Mouse (Mus musculus) brown adipose tissue, adult 24 weeks (tissue): ENCODE results near the gene Gm9803. TPM values are rescaled to one million over a fixed set of nuclear protein-coding genes. Genes with fewer than 3 reads are reported as not detected.

Experiments used
- H3K27ac ChIP-seq: fragments of 200-500 bp; replicated peaks from 2 replicates; pipeline ENCODE4 v1.5.1; 2012; ENCODE audit warnings: low read depth, mild to moderate bottlenecking, low read length
- H3K4me1 ChIP-seq: fragments of 200-500 bp; 2 replicates; pipeline ENCODE4 v1.6.1; 2012; ENCODE audit warnings: low read length, mixed read lengths; ENCODE audit not compliant: control insufficient read depth, insufficient read depth, insufficient read length
- H3K4me3 ChIP-seq: fragments of 200-500 bp; 2 replicates; pipeline ENCODE4 v1.5.1; 2012; ENCODE audit warnings: low read depth, mild to moderate bottlenecking, low read length, moderate library complexity; ENCODE audit not compliant: insufficient read depth
- polyA plus RNA-seq: library from polyadenylated mRNA; stranded (reverse); fragments of >200 nt; gene quantifications from 2 replicates; pipeline ENCODE4 v1.2.4, GENCODE M21; 2012; ENCODE audit not compliant: missing spikeins, insufficient read depth, insufficient read length

Gene Gm9803
- polyA plus RNA-seq, 1 experiment = 126 TPM

DNA sequence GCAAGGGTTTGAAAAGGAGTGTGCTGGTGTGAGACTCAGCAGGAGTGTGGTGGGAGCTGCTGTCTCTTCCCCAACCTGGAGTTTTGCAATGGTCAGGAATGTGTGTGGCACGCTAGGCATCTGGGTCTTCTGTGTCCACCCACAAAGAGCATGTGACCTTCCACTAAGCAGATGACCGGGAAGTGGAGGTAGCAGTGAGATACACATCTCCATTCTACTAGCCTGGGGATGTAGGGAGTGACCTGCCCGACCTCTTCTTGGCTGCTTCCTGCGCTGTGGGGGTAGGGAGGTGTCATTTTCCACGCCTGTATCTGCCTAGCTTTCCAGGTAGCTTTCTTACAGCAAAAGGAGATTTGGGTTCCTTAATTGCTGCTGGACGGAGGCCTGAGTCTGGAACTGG, 34.3 kb upstream of the Gm9803 start:
- Histone ChIP-seq H3K4me3 (no peak overlapping the region), H3K4me1 (peaks cover 29% of the 10 kb centered on the region), H3K27ac (no peak overlapping the region)

DNA sequence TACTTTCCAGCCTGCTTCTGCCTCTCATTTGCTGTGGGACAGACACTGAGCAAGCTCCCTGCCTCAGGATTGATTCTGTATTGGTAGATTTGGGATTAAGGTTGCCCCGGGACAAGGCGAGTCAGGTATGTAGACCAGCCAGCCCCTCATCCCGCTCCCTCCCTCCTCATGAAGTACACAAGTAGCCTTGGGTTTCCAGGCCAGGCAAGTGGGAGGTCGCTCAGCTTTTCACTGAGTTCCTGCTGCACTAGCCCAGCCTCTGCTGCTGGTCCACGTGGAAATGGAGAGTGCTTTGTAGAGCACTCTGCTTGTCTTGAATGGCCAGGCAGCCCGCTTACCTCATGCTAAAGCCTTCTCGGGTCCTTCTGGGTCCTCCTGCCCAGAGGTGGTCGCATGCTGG, 33.9 kb upstream of the Gm9803 start:
- Histone ChIP-seq H3K27ac (no peak overlapping the region), H3K4me1 (peaks cover 28% of the 10 kb centered on the region), H3K4me3 (no peak overlapping the region)

DNA sequence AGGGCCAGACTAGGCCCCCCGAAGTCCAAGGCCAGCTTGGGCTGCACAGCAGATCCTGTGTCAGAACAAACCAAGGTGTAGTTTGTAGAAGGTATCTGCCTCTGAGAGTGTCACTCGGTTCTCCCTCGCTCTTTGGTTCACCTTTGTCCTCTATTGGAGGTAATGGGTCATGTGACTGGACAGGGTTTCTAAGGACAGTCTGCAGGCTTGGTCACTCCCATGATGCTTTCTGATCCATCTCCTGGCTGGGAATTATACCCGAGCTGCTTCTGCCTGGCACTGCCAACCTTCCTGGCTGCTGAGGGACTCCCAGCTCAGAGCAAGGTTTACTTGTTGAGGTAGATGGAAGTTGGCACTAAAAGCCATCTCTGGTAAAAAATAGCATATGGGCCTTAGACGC, 33.0 kb upstream of the Gm9803 start:
- no peak overlapping the region for H3K4me3 ChIP-seq
- H3K27ac ChIP-seq = peak overlapping the region; percentile 64
- H3K4me1 ChIP-seq = peaks cover 25% of the 10 kb centered on the region

DNA sequence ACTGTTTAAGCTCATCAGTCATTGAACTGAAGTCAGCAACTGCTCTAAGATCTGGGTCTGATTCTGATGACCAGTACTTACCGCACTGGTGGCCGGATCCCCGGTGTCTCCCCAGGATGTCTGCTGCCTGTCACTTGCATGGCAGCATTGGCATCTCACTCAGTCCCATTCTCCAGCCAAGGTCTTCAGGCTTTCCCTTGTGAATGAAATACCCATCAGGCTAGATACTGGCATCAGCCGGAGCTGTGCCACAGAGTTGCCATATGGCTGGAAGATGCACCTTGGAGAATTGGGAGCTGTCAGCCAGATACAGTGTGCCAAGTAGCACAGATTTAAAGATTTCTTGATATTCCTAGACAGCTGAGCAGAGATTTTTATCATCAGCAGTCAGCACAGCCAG, 21.3 kb upstream of the Gm9803 start:
- Histone ChIP-seq H3K27ac (no peak overlapping the region), H3K4me1 (no peaks in the 10 kb centered on the region), H3K4me3 (no peak overlapping the region)

DNA sequence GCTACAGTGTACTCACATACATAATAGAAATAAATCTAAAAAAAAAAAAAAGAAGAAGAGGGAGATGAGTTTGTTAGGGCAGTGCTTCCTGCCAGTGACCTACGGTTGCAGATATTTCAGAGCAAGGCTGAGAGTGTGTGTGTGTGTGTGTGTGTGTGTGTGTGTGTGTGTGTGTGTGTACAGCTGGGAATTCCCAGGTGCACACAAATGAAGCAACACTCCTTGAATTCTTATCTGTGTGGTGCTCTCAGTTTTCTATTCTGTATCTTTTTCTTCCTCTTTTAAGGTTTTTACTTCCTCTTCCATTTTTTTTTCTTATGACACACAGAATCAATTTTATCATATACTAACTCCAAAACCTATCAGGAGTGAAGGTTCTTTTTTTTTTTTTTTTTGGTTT, 19.6 kb upstream of the Gm9803 start:
- no peaks in the 10 kb centered on the region for H3K4me1 ChIP-seq
- H3K27ac ChIP-seq = no peak overlapping the region
- no peak overlapping the region for H3K4me3 ChIP-seq

DNA sequence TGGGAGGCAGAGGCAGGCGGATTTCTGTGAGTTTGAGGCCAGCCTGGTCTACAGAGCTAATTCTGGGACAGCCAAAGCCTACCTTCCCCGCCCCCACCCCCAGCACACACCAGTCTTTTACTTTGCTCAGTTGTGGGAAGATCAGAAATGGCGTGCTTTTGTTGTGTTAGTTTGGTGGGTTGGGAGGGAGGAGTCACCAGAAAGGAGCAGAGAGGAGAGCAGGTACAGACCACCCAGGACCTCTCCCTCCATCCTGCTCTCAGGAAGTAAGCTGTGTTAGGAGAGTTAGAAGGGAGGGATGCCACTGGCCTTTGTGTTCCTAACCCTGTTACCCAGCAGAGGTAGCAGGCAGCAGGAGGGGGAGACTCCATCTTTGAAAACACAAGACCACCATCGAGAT, 16.8 kb upstream of the Gm9803 start:
- Histone ChIP-seq H3K4me3 (no peak overlapping the region), H3K27ac (no peak overlapping the region), H3K4me1 (no peaks in the 10 kb centered on the region)

DNA sequence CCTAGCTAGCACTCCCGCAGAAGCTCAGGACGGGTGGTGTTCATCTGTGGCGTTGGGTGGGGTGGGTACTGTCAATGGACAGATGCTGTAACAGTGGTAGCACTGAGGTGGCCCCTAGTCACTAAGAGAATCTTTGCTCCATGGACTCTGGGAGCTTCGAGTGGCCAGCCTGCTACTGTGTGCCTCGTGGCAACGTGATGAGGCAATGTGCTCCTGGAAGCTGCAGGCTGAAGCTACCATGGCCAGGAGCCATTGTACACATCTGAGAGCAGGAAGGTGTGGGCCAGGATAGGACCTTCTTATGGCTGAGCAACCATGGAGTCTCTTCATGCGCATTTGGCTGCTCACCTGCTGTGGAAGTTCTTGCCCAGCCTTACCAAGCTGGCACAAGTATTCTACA, 14.7 kb upstream of the Gm9803 start:
- H3K4me3 ChIP-seq = no peak overlapping the region
- no peaks in the 10 kb centered on the region for H3K4me1 ChIP-seq
- H3K27ac ChIP-seq = no peak overlapping the region

DNA sequence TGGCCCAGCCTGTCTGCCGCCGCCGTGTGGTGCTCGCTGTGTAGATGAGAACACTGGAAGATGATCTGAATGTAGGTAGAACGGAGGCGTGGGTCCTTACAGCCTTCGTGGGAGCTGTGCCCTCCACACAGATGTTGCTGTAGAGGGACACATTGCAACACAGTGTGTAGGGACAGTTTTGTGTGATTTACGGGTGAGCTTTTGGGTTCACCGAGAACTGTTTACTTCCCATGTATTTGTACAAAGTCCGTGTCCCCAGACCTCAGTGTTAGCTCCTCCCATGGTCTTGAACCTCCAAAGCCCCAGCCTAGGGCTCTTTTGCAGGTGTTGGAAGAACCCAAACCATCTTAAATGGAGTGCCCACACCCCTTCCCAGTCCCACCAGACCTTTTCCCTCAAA, 10.9 kb upstream of the Gm9803 start:
- Histone ChIP-seq H3K4me1 (no peaks in the 10 kb centered on the region), H3K27ac (no peak overlapping the region), H3K4me3 (no peak overlapping the region)

DNA sequence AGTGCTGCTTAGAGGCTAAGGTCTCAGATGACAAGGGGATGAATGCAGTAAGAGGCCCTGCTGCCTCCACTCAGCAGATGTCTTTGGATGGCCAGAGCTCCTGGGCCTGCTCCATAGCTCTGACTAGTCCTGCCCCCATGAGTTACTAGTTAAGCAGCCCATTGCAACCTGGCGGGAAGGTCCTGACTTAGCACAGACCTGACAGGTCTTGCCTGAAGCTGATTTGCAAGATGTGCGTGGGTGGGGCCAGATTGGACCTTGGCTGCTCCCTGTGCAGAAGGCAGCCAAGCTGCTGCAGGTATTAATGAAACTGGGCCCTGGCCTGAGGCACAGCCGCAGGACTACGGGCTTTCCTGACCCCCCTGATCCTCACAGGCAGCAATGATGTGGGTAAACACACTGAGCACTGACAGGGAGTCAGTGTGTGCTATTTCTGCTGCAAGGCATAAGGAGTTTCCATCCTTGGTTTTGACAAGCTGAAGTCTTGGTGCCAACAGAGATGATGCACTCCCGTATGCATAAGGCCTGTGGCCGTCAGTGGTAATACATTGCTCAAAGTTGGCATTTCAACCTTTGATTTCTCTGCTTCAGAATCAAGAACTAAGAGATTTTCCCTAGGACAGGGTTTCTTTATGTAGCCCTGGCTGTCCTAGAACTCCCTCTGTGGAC, 6.8 kb upstream of the Gm9803 start:
- Histone ChIP-seq H3K4me3 (no peak overlapping the region), H3K27ac (no peak overlapping the region), H3K4me1 (no peaks in the 10 kb centered on the region)

DNA sequence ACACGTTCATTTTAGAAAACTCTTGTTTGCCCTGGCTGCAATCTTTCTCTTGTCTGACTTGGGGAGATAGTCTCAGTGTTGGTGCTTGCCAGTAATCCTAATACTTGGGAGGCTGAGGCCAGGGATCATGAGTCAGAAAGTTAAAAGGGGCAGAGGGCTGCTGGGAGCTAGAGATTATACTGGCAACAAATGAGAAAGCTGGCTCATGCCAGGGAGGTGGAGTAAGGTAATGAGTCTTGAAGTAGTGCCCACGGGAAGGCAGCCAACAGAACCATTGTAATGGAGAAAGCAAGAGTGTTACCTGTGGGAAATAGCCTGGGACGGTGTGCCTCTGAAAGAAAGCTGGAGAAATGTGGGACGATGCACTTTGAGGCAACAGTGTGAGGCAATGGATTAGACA, 6.0 kb upstream of the Gm9803 start:
- no peak overlapping the region for H3K4me3 ChIP-seq
- no peak overlapping the region for H3K27ac ChIP-seq
- H3K4me1 ChIP-seq = no peaks in the 10 kb centered on the region

DNA sequence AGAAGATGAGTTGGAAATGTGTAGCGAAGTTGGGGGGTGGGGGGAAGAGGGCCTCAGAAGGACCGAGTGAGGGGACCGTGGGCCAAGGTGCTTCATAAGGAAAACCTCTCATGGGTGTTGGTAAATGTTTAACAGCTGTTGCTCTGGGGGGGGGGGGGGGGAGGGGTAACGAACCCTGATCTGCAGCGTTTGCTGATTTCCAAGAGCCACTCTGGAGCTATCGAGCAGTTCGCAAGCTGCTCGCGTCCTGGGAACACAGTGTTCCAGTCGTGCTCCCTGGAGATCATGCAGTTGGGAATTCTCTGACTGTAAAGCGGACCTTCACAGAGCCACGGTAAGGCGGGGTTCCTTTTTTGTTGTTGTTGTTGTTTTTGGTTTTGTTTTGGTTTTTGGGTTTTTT, 5.5 kb upstream of the Gm9803 start:
- H3K4me3 ChIP-seq = no peak overlapping the region
- no peaks in the 10 kb centered on the region for H3K4me1 ChIP-seq
- H3K27ac ChIP-seq = no peak overlapping the region

DNA sequence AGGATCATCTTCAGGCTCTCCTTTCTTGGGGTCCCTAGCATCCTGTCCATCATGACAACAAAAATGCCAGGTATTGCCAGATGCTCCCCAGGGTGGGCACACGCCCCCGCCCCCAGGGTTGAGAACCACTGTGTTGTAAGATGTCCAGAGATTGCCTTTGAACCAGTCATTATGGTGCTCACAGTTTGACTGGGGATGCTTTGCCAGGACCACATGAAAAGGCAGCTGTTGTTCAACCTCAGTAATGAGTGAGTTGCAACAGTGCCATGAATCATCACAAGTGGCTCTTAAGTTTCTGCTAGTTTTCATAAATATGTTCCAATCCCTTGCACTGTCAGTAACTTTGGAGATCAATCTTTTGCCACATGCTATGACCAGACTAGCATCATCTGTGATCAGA, 3.9 kb upstream of the Gm9803 start:
- Histone ChIP-seq H3K4me1 (no peaks in the 10 kb centered on the region), H3K27ac (no peak overlapping the region), H3K4me3 (no peak overlapping the region)

DNA sequence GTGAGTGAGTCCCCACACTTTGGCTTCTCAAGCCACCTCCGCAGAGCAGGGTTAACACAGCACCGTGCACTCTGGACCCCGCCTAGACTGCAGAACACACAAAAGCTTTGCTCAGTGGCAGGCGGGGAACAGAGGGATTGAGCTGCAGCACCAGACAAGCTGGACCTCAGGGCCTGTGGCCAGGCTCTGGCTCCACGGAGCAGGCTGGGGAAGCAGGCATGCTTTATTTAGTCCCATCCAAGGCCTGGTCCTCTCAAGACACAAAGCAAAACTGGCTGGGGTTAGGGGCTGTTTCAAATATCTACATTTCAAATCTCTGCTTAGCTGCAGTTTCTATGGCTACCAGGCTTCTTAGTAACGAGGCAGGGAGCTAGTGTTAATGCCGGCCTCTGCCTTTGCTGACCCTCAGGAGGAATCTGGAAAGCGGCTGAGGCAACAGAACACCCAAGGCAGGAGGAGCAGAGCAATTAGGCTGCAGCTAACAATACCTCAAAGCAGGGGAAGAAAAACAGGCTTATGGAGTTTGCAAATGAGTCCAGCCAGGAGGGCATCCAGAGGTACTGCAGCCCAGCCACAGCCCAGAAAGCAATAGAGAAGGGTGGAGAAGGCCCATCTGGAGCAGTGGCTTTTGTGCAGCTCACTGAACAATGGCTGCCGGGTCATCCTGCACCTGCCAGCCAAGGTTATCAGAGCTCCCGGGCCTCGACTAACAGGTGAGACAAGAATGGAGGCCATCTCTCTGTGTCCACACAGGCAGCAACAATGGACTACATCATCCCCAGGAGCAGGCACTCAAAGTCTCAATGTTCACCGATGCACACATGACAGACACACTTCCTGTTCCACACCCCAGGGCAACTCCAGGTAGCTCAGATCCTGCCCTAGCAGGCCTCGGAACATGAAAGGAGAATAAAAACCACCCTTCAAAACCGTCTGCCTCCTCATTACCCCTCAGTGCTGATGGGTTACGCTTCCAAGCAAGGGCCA, 3.7 kb downstream of the Gm9803 start:
- no peak overlapping the region for H3K27ac ChIP-seq
- H3K4me1 ChIP-seq = no peaks in the 10 kb centered on the region
- H3K4me3 ChIP-seq = no peak overlapping the region

DNA sequence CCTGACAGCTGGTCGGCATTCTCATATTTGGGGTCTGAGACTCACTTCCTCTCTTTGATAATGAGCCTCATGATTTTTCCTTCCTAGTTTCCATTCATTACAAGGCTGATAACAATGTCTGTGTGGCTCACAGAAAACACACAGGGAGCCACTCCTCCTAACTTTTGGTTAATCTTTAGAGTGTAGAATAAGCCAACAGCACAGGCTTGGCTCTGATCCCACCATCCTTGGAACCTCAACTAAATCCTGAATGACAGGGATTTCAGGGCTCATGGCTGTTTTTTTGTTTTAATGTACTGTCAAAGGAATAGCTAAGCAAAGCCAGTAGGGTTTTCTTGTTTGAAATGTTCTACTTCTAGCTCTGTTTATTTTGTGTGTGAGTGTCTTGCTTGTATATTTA, 10.5 kb downstream of the Gm9803 start:
- H3K4me1 ChIP-seq = peaks cover 6% of the 10 kb centered on the region; the same call in 1 of the 2 replicates
- no peak overlapping the region for H3K27ac ChIP-seq
- no peak overlapping the region for H3K4me3 ChIP-seq

DNA sequence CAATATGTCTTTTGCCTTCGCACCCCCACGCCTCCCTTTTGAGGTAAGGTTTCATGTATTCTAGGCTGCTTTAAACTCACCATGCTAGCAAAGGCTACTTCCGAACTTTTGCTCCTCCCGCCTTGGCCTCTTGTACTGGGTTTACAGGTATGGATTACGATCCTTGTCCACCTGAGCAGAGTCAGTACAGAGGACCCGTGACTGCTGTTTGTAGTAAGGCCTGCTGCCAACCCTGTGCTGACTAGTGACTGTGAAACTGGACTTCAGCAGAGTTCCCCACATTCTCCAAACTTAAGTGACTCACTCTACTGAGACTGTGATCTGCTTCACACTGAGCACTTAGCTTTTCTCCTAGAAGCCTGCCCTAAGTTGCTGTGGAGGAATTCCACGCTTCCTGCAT, 13.8 kb downstream of the Gm9803 start:
- no peak overlapping the region for H3K4me3 ChIP-seq
- peaks cover 6% of the 10 kb centered on the region; the same call in 1 of the 2 replicates for H3K4me1 ChIP-seq
- H3K27ac ChIP-seq = no peak overlapping the region

DNA sequence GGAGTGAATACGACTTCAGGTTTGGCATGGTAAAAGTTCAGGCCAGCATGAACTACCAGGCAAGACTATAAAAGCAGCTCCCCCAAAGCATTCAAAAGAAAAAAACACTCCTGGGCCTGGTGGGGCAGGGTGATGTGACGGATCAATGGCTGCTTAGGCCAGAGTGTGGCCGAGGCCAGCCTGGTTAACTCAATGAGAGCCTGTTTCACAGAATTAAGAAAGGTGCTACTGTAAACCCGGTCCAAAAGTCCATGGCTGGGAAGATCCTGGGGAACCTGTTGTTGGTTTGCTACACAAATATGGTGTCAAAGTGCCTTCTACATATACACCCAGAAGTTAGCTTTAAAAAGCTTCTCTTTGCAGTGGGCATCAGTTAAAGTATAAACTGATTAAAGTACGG, 14.9 kb downstream of the Gm9803 start:
- H3K4me3 ChIP-seq = no peak overlapping the region; the same call in 1 of the 2 replicates

More for the DNA sequence above, 14.9 kb downstream of the Gm9803 start:
- Histone ChIP-seq H3K4me1 (peaks cover 6% of the 10 kb centered on the region; the same call in 1 of the 2 replicates), H3K27ac (no peak overlapping the region; the same call in 1 of the 2 replicates)
